Mouse (Mus musculus) bone marrow macrophage, adult 2 months (primary cell): ENCODE measurements around the gene Dok1.

Source experiments
- CTCF ChIP-seq: IDR thresholded peaks from 2 replicates; pipeline ENCODE4 v1.5.1; 2012; ENCODE audit warnings: low read depth, mild to moderate bottlenecking, low read length, moderate library complexity
- POLR2A ChIP-seq: IDR thresholded peaks from 2 replicates; pipeline ENCODE4 v1.6.1; 2012; ENCODE audit warnings: mild to moderate bottlenecking, low read depth, low read length, borderline replicate concordance

GRCm38 (mm10) chr6:83070311-83071219, 37.3 kb upstream of the Dok1 start:
- TF ChIP-seq POLR2A: no peak
- no peak for TF ChIP-seq CTCF
